Mouse (Mus musculus) spleen, postnatal 36 days (tissue): ENCODE results near the gene Gm13871.
"Not testable (repeated sequence)": the region's sequence is repeated elsewhere in the genome, so short reads cannot be mapped to it uniquely, and the experiment has no call there.

Experiments used
- DNase-seq, 2 experiments: peaks; one replicate each; pipeline ENCODE4 v3.0.0; 2022; ENCODE audit warnings: low spot score in 2 of 2, mixed read lengths in 1 of 2

Gene Gm13871

GRCm38 (mm10) chr4:73905853-73906252 lies at the start of gene Gm13871:
Gene Gm13871 (minus strand): TSS chr4:73905953.
- not testable (repeated sequence) for DNase-seq

GRCm38 (mm10) chr4:73950375-73950896 lies 44.7 kb upstream of the Gm13871 start, which contains the start of gene 2310002L09Rik:
Gene 2310002L09Rik (minus strand): TSS chr4:73950846.
- no peak for DNase-seq

GRCm38 (mm10) chr4:73920660-73921059 lies 14.9 kb upstream of the Gm13871 start, which contains the start of gene Gm11756:
Gene Gm11756 (minus strand): TSS chr4:73920760.
- DNase-seq: not testable (repeated sequence)

- not testable (repeated sequence) for DNase-seq
Measured at GRCm38 (mm10) chr4:73891012-73891411, 14.7 kb downstream of the Gm13871 start, which contains the start of gene Gm11757. Gene Gm11757 (minus strand): TSS chr4:73891112.

GRCm38 (mm10) chr4:73876166-73876565 lies 29.6 kb downstream of the Gm13871 start, which contains the start of gene Gm11758:
Gene Gm11758 (minus strand): TSS chr4:73876266.
- DNase-seq: not testable (repeated sequence)
